Mouse (Mus musculus): ENCODE results near the gene Cyp2b13.

DNA sequence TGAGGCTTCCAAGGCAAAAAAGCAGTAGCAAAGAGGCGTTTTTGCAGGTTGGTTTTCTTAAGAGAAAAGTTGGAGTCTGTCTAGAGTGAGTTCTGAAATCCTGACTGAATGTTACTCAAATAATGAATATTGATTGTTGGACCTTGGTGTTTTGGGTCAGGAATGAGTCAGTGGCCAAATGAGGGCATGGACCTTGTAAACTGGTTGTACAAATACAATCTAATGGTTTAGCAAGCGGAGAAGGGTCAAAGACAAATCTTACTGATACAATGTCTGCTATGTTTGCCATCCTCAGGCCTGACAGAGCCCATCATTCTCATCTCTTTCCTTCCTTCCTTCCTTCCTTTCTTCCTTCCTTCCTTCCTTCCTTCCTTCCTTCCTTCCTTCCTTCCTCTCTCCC, 21.3 kb downstream of the Cyp2b13 start:
- no peak for TF ChIP-seq CTCF (IDR thresholded peaks at IDR 0.05; ENCODE audit: borderline replicate concordance, extremely low read depth, insufficient read depth, insufficient read length)
- no peak for TF ChIP-seq POLR2A (IDR thresholded peaks at IDR 0.05; ENCODE audit: borderline replicate concordance, extremely low read depth, insufficient read depth, insufficient read length, poor library complexity, severe bottlenecking)

All from brain, embryonic 14.5 days (tissue).